Mouse (Mus musculus) hindbrain, postnatal 0 days (tissue): ENCODE results near the gene Fgd6. TPM values are rescaled to one million over a fixed set of nuclear protein-coding genes. Genes with fewer than 3 reads are reported as not detected.

Experiments
- ATAC-seq: fragments of 200-750 bp; cut with Nextera tagmentation; 2 replicates; pipeline ENCODE4 v1.8.0; 2017; ENCODE audit warnings: mild to moderate bottlenecking, moderate TSS enrichment, moderate library complexity
- DNase-seq: peaks from one replicate; pipeline ENCODE4 v3.0.0-alpha.2; 2015; ENCODE audit warnings: low spot score
- H3K27ac ChIP-seq: fragments of 300-500 bp; sonication (generic); 2 replicates; pipeline ENCODE4 v1.5.1; 2014; ENCODE audit warnings: mild to moderate bottlenecking
- H3K27me3 ChIP-seq: fragments of 300-500 bp; sonication (generic); 2 replicates; pipeline ENCODE4 v1.6.1; 2014; ENCODE audit warnings: low read length, mixed read lengths; ENCODE audit not compliant: insufficient read depth
- H3K36me3 ChIP-seq: fragments of 300-500 bp; sonication (generic); 2 replicates; pipeline ENCODE4 v1.6.1; 2014; ENCODE audit warnings: low read length, mixed read lengths; ENCODE audit not compliant: insufficient read depth
- H3K4me1 ChIP-seq: fragments of 300-500 bp; sonication (generic); 2 replicates; pipeline ENCODE4 v1.6.1; 2014; ENCODE audit warnings: antibody characterized with exemption, low read length, mixed read lengths; ENCODE audit not compliant: insufficient read depth
- H3K4me2 ChIP-seq: fragments of 300-500 bp; sonication (generic); 2 replicates; pipeline ENCODE4 v1.6.1; 2014; ENCODE audit warnings: low read depth, mild to moderate bottlenecking, low read length, moderate library complexity, mixed read lengths
- H3K4me3 ChIP-seq: fragments of 300-500 bp; sonication (generic); 2 replicates; pipeline ENCODE4 v1.5.1; 2014; ENCODE audit warnings: low read length
- H3K9ac ChIP-seq: fragments of 300-500 bp; sonication (generic); replicated peaks from 2 replicates; pipeline ENCODE4 v1.6.1; 2014; ENCODE audit warnings: mild to moderate bottlenecking, low read length, moderate library complexity, mixed read lengths
- H3K9me3 ChIP-seq: fragments of 300-500 bp; sonication (generic); 2 replicates; pipeline ENCODE4 v1.6.1; 2016; ENCODE audit warnings: low read length, mixed read lengths
- CTCF ChIP-seq: IDR thresholded peaks from 2 replicates; pipeline ENCODE4 v1.5.1; 2016; ENCODE audit warnings: antibody characterized with exemption, control low read depth, low read depth
- WGBS: fragments of 180-500 bp; shearing (Covaris S2); extraction: QIAGEN DNeasy Blood & Tissue Kit; methylation state at CpG from one replicate; pipeline ENCODE4 v1.1.7; 2014; 5-methylcytosine and 5-hydroxymethylcytosine counted together
- polyA plus RNA-seq: library from polyadenylated mRNA; unstranded; fragments of >200 nt; fragmentation: Nextera tagmentation; extraction: Ambion mirVana; gene quantifications from 2 replicates; pipeline ENCODE4 v1.2.1, GENCODE M21; 2015
- total RNA-seq: library from RNA; depleted of rRNA; stranded (reverse); fragments of >200 nt; gene quantifications from 2 replicates; pipeline ENCODE4 v1.2.3, GENCODE M21; 2014

Gene Fgd6
- total and polyA plus RNA-seq, 2 experiments from 2014 or later: 2.0 to 5.2 TPM

- no peaks in the 10 kb centered on the region for H3K27me3 ChIP-seq
- no peak for DNase-seq
- H3K4me2 ChIP-seq: no peak overlapping the region
- H3K9me3 ChIP-seq: no peaks in the 10 kb centered on the region
- no peak overlapping the region for H3K27ac ChIP-seq
- no peak for ATAC-seq
- H3K4me3 ChIP-seq: no peak overlapping the region
- no peaks in the 10 kb centered on the region; the same call in 1 of the 2 replicates for H3K4me1 ChIP-seq
- no peak for TF ChIP-seq CTCF
- peaks cover under 1% of the 10 kb centered on the region; the same call in 1 of the 2 replicates for H3K36me3 ChIP-seq
- H3K9ac ChIP-seq: no peak overlapping the region
Measured at GRCm38 (mm10) chr10:94153841-94154240, 118.0 kb downstream of the Fgd6 start.

DNA sequence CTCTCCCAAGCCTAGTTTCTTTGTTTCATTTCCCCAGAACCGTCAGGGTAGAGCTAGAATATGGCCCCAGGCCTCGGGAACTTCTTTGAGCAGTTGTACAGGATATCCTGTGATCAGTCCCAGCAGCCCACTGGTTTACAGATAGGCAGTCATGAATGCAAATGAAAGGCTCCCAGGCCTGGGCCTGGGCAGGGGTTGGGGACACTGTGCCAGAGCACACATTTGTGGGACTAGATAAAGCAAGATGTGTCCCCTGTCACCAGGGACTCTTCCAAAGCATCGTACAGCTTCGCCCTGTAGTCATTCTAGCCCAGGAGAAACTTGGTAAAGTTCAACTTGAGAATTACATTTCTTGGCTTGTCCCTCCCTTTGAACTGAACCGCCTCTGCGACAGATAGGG is 123.2 kb downstream of the Fgd6 start:
- Histone ChIP-seq H3K4me2 (no peak overlapping the region), H3K9me3 (no peaks in the 10 kb centered on the region), H3K4me1 (no peaks in the 10 kb centered on the region), H3K36me3 (peaks cover 14% of the 10 kb centered on the region; the same call in 1 of the 2 replicates), H3K27me3 (no peaks in the 10 kb centered on the region), H3K9ac (no peak overlapping the region), H3K27ac (no peak overlapping the region), H3K4me3 (no peak overlapping the region)
- no peak for TF ChIP-seq CTCF
- 92% methylated on average over 6 of the region's 6 CpGs for WGBS
- no peak for ATAC-seq
- no peak for DNase-seq

DNA sequence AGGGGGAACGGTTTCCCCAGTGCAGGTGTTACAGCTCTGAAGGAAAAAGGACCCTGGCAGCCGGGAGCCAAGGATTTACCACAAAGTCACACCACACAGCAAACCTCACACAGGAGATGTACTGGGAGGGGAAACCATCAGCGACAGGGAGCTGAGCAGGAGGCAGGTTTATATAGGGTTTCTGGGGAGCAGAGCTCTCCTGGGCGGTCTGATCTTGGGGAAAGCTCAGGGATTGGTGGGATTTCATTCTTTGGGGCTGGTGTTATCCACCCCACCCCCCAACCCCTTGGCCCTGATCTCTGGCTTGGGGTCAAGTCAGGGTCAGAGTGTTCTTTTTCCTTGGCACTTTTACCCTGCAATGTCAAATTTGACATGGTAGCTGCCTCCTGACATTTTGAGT is 123.6 kb downstream of the Fgd6 start:
- ATAC-seq (no peak), DNase-seq (no peak)
- peaks cover 14% of the 10 kb centered on the region; the same call in 1 of the 2 replicates for H3K36me3 ChIP-seq
- no peak overlapping the region for H3K9ac ChIP-seq
- no peak for TF ChIP-seq CTCF
- no peak overlapping the region for H3K4me3 ChIP-seq
- no peaks in the 10 kb centered on the region for H3K27me3 ChIP-seq
- no peak overlapping the region for H3K4me2 ChIP-seq
- 95% methylated on average over 4 of the region's 4 CpGs for WGBS
- no peaks in the 10 kb centered on the region for H3K9me3 ChIP-seq
- H3K4me1 ChIP-seq: no peaks in the 10 kb centered on the region
- H3K27ac ChIP-seq: no peak overlapping the region

- Histone ChIP-seq H3K9ac (no peak overlapping the region), H3K9me3 (no peaks in the 10 kb centered on the region), H3K4me3 (no peak overlapping the region), H3K4me1 (no peaks in the 10 kb centered on the region), H3K27ac (no peak overlapping the region), H3K4me2 (no peak overlapping the region), H3K36me3 (peaks cover 22% of the 10 kb centered on the region; the same call in 1 of the 2 replicates), H3K27me3 (no peaks in the 10 kb centered on the region)
- DNase-seq: no peak
- no peak for TF ChIP-seq CTCF
- 95% methylated on average over 5 of the region's 5 CpGs for WGBS
- no peak for ATAC-seq
Measured at GRCm38 (mm10) chr10:94161051-94161765, 125.4 kb downstream of the Fgd6 start.

- 93% methylated on average over 7 of the region's 7 CpGs for WGBS
- DNase-seq: no peak
- ATAC-seq: no peak
- Histone ChIP-seq H3K27me3 (no peaks in the 10 kb centered on the region), H3K4me2 (no peak overlapping the region), H3K36me3 (peaks cover 22% of the 10 kb centered on the region; the same call in 1 of the 2 replicates), H3K27ac (no peak overlapping the region), H3K4me1 (no peaks in the 10 kb centered on the region), H3K9ac (no peak overlapping the region), H3K9me3 (no peaks in the 10 kb centered on the region), H3K4me3 (no peak overlapping the region)
- no peak for TF ChIP-seq CTCF
Measured at GRCm38 (mm10) chr10:94162031-94162430, 126.2 kb downstream of the Fgd6 start.

DNA sequence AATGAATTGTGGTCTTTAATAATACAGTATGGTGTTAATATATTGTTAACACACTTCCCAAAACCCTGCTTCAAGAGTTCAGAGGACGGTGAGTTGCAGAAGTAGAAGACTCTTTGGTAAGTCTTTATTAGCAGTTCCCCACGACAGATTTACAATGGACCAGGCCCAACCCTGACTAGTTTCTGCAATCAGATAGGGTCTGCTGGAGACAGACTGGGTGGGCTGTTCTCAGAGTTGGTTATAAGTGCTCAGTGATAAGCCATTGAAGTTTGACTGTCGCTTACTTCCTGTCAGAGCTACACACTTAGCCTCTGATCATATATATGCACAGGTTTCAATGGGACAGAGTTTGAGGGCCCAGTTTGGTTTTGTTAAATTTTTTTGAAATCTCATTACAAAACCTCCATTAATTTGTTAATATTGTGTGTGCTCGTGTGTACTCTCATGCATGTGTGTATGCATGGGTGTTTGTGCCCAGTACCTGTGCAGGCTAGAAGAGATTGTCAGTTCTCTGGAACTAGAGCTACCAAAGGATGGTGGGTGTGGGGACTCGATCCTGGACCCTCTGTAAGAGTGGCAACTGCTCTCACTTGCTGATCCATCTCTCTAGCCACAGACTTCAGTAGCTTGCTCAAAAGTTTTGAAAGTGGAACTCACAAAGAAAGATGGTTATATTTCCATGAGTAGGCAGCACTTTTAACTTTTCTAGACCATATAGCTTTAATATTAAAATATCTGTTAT is 128.5 kb downstream of the Fgd6 start:
- ATAC-seq (no peak), DNase-seq (no peak)
- 86% methylated on average over 5 of the region's 5 CpGs for WGBS
- Histone ChIP-seq H3K4me3 (no peak overlapping the region), H3K9ac (no peak overlapping the region), H3K4me1 (no peaks in the 10 kb centered on the region), H3K4me2 (no peak overlapping the region), H3K27me3 (no peaks in the 10 kb centered on the region), H3K9me3 (no peaks in the 10 kb centered on the region), H3K27ac (no peak overlapping the region), H3K36me3 (peaks cover 30% of the 10 kb centered on the region; the same call in 1 of the 2 replicates)
- no peak for TF ChIP-seq CTCF
